Comparison of ENCODE assay signal across 8 mouse cellular contexts in the genomic region with DNA sequence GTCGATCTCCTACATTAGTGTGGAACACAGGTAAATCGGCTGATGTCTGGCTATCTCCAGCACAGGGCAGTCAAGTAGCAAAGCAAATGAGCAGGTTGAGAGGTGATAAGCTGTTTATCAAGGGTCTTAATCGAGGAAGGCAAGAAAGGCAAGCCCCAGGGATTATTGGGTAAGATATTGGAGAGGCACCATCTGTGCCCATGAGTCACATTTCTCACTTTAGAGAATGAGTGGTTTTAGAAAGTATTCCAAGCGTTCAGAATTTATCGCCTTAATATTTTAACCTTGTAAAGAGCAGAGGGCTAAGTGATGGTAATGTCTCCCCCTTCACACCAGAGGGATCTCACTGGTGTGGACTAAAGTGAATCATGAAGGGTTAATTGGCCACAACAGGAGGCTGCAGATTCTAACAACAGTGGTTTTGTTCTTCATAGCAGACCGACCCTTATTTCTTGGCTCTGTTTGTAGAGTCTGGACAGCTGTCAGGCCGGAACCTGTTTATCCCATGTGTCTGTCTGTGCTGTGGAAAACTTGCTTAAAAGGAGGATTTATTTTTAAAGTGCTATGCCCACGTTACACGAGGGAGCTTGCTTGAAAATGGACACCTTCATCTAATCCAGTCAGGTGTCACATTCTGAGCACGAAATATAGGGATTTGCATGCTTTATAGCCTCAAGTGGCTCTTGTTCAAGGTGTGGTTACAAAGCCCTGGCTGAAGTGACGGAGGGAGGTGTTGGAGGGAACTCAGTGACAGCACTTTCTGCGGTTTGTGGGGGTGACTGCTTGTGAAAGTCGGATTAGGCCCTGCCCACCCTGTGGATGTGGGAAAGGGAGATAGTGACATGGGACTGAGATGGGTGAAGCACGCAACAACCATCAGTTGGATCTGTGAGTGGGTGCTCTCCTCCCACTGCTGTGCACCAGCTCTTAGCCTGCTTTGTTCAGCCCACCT. TPM values are rescaled to one million over a fixed set of nuclear protein-coding genes. Genes with fewer than 3 reads are reported as not detected.
DNase-seq lines count a peak whose midpoint lies in the region; ATAC-seq and TF ChIP-seq lines count a peak whose summit lies in the region.

No protein-coding gene starts in this region.

- H3K4me2 ChIP-seq in heart, postnatal 0 days (ENCODE audit: low read depth, low read length), result no peak overlapping the region
- no peak overlapping the region; the same call in 1 of the 2 replicates for H3K4me2 ChIP-seq in forebrain, embryonic 16.5 days (ENCODE audit: low read length)

- WGBS in heart, postnatal 0 days, result 45% methylated on average over 14 of the region's 14 CpGs
- 33% methylated on average over 14 of the region's 14 CpGs for WGBS in forebrain, embryonic 16.5 days

- peaks cover 21% of the 10 kb centered on the region for H3K4me1 ChIP-seq in heart, postnatal 0 days (ENCODE audit: control insufficient read depth, insufficient read depth)
- H3K4me1 ChIP-seq in forebrain, embryonic 16.5 days (replicated peaks; ENCODE audit: control insufficient read depth, insufficient read depth, low read length), result peaks cover 14% of the 10 kb centered on the region

- no peaks in the 10 kb centered on the region for H3K27me3 ChIP-seq in heart, postnatal 0 days (ENCODE audit: control insufficient read depth, insufficient read depth, low read length)
- no peaks in the 10 kb centered on the region for H3K27me3 ChIP-seq in forebrain, embryonic 16.5 days (replicated peaks; ENCODE audit: control insufficient read depth, insufficient read depth, low read length)

- H3K4me3 ChIP-seq in heart, postnatal 0 days (ENCODE audit: low read depth, low read length), result no peak overlapping the region
- no peak overlapping the region for H3K4me3 ChIP-seq in forebrain, embryonic 16.5 days (replicated peaks; ENCODE audit: low read length)

- H3K27ac ChIP-seq in heart, postnatal 0 days (ENCODE audit: low read depth), result no peak overlapping the region
- H3K27ac ChIP-seq in forebrain, embryonic 16.5 days (ENCODE audit: low read length), result peak overlapping the region; percentile 55

- intact Hi-C loops in heart, postnatal 25 days (cut with DNase I), result no loop called here

- H3K36me3 ChIP-seq in heart, postnatal 0 days (replicated peaks; ENCODE audit: control insufficient read depth, insufficient read depth, low read length), result no peaks in the 10 kb centered on the region
- no peaks in the 10 kb centered on the region for H3K36me3 ChIP-seq in forebrain, embryonic 16.5 days (ENCODE audit: control insufficient read depth, insufficient read depth)

- ATAC-seq in heart, postnatal 0 days (ENCODE audit: insufficient read depth, low read depth), result peak; percentile 44; the same call in 1 of the 2 replicates
- peak; percentile 81 for ATAC-seq in forebrain, embryonic 16.5 days

- no peak for TF ChIP-seq CTCF in heart, postnatal 0 days (IDR thresholded peaks at IDR 0.05; ENCODE audit: low read depth)

- no peak overlapping the region for H3K9ac ChIP-seq in heart, postnatal 0 days (replicated peaks; ENCODE audit: low read depth, low read length)
- H3K9ac ChIP-seq in forebrain, embryonic 16.5 days (replicated peaks; ENCODE audit: low read depth, low read length), result no peak overlapping the region

- peak; percentile 46 for DNase-seq in heart, postnatal 0 days (ENCODE audit: low spot score)
- DNase-seq in heart, postnatal 25 days (ENCODE audit: low spot score), result no peak
- DNase-seq in NIH3T3 (ENCODE audit: low read depth), result peak; percentile 78
- DNase-seq in lung, postnatal 25 days (ENCODE audit: low spot score), result peak; percentile 62
- no peak for DNase-seq in adrenal gland, postnatal 36 days
- no peak for DNase-seq in right cerebral cortex, postnatal 25 days
- no peak for DNase-seq in embryo, embryonic 11 days

- no peaks in the 10 kb centered on the region for H3K9me3 ChIP-seq in heart, postnatal 0 days (replicated peaks; ENCODE audit: control insufficient read depth, low read length)
- H3K9me3 ChIP-seq in forebrain, embryonic 16.5 days (ENCODE audit: control insufficient read depth, low read length), result no peaks in the 10 kb centered on the region

- TF ChIP-seq EP300 in heart, postnatal 0 days (IDR thresholded peaks at IDR 0.05; ENCODE audit: low read depth), result no peak

RNA-seq across cellular contexts. Expression of a gene that starts 11.8 kb away (rescaled TPM):
- 6.3 and 13.0 TPM in 2 replicates for total RNA-seq in heart, postnatal 0 days (2014; rRNA removed; ENCODE audit: low replicate concordance)
- polyA plus RNA-seq in heart, postnatal 0 days (2015; fragmentation: Nextera tagmentation; extraction: Ambion mirVana), result 24.7 and 25.3 TPM in 2 replicates
- total RNA-seq in heart, postnatal 25 days (2021), result 10 to 100 TPM; 56.3 to 58.1 TPM
- polyA plus RNA-seq in forebrain, embryonic 16.5 days (2015; fragmentation: Nextera tagmentation; extraction: Ambion mirVana), result 46.8 and 52.9 TPM in 2 replicates
- total RNA-seq in adrenal gland, postnatal 36 days (2021), result 100 to 1,000 TPM; 109 to 295 TPM

Comparison
In these comparisons a context has a peak if more than half of its experiments do, and no peak if none do; other contexts are left out.
1. DNase-seq: peak in heart, postnatal 0 days (single experiment), NIH3T3 (single experiment) and lung, postnatal 25 days (single experiment); none in heart, postnatal 25 days (single experiment), adrenal gland, postnatal 36 days (0 of 2), right cerebral cortex, postnatal 25 days (single experiment) and embryo, embryonic 11 days (single experiment).